Mouse (Mus musculus) heart, postnatal 0 days (tissue): ENCODE data around the gene Cep85l. TPM values are rescaled to one million over a fixed set of nuclear protein-coding genes. Genes with fewer than 3 reads are reported as not detected.

Experiments used
- ATAC-seq: fragments of 200-750 bp; cut with Nextera tagmentation; 2 replicates; pipeline ENCODE4 v1.8.0; 2017; ENCODE audit warnings: low read depth, moderate number of reproducible peaks, moderate library complexity; ENCODE audit not compliant: insufficient read depth
- DNase-seq: peaks from one replicate; pipeline ENCODE4 v3.0.0-alpha.2; 2016; ENCODE audit warnings: low spot score
- H3K27ac ChIP-seq: fragments of 300-500 bp; sonication (generic); 2 replicates; pipeline ENCODE4 v1.5.1; 2014; ENCODE audit warnings: low read depth, mild to moderate bottlenecking
- H3K27me3 ChIP-seq: fragments of 300-500 bp; sonication (generic); 2 replicates; pipeline ENCODE4 v1.6.1; 2014; ENCODE audit warnings: low read length, mixed read lengths; ENCODE audit not compliant: control insufficient read depth, insufficient read depth
- H3K36me3 ChIP-seq: fragments of 300-500 bp; sonication (generic); replicated peaks from 2 replicates; pipeline ENCODE4 v1.6.1; 2014; ENCODE audit warnings: low read length, mixed read lengths; ENCODE audit not compliant: control insufficient read depth, insufficient read depth
- H3K4me1 ChIP-seq: fragments of 300-500 bp; sonication (generic); 2 replicates; pipeline ENCODE4 v1.6.1; 2014; ENCODE audit warnings: antibody characterized with exemption; ENCODE audit not compliant: control insufficient read depth, insufficient read depth
- H3K4me2 ChIP-seq: fragments of 300-500 bp; sonication (generic); 2 replicates; pipeline ENCODE4 v1.6.1; 2014; ENCODE audit warnings: low read depth, mild to moderate bottlenecking, low read length, moderate library complexity
- H3K4me3 ChIP-seq: fragments of 300-500 bp; sonication (generic); 2 replicates; pipeline ENCODE4 v1.5.1; 2014; ENCODE audit warnings: low read depth, low read length
- H3K9ac ChIP-seq: fragments of 300-500 bp; sonication (generic); replicated peaks from 2 replicates; pipeline ENCODE4 v1.6.1; 2014; ENCODE audit warnings: low read depth, low read length, mixed read lengths
- H3K9me3 ChIP-seq: fragments of 300-500 bp; sonication (generic); replicated peaks from 2 replicates; pipeline ENCODE4 v1.6.1; 2016; ENCODE audit warnings: low read length; ENCODE audit not compliant: control insufficient read depth
- CTCF ChIP-seq: IDR thresholded peaks from 2 replicates; pipeline ENCODE4 v1.5.1; 2016; ENCODE audit warnings: antibody characterized with exemption, control low read depth, low read depth
- EP300 ChIP-seq: IDR thresholded peaks from 2 replicates; pipeline ENCODE4 v1.6.1; 2016; ENCODE audit warnings: antibody characterized with exemption, low read depth
- WGBS: fragments of 180-500 bp; shearing (Covaris S2); extraction: QIAGEN DNeasy Blood & Tissue Kit; methylation state at CpG from one replicate; pipeline ENCODE4 v1.1.7; 2014; 5-methylcytosine and 5-hydroxymethylcytosine counted together
- polyA plus RNA-seq: library from polyadenylated mRNA; unstranded; fragments of >200 nt; fragmentation: Nextera tagmentation; extraction: Ambion mirVana; gene quantifications from 2 replicates; pipeline ENCODE4 v1.2.1, GENCODE M21; 2015
- total RNA-seq: library from RNA; depleted of rRNA; stranded (reverse); fragments of >200 nt; gene quantifications from 2 replicates; pipeline ENCODE4 v1.2.3, GENCODE M21; 2014; ENCODE audit warnings: low replicate concordance

Cep85l gene
- total and polyA plus RNA-seq, 2 experiments from 2014 or later = 4.1 to 17.6 TPM

DNA sequence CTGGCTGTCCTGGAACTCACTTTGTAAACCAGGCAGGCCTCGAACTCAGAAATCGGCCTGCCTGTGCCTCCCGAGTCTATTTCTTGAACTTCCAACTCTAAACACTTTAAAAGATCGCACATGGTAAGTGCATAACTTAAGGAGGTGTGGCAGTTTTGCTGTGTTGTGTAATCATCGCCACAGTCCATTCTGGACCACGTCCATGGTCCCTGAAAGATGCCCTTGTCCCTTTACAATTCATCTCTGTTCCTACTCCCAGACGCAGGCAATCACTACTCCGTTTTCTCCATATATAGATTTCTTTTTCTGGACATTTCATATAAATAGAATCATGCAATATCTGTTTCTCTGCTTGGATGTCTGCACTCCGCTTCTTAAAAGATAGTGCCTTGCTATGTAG lies 35.5 kb upstream of the Cep85l start:
- H3K4me1 ChIP-seq = peaks cover 30% of the 10 kb centered on the region
- no peak for TF ChIP-seq EP300
- no peak for TF ChIP-seq CTCF
- H3K4me3 ChIP-seq = no peak overlapping the region
- H3K27ac ChIP-seq = 0 out of 2 replicates have a peak overlapping the region, but pooled peaks have one; percentile 69
- H3K36me3 ChIP-seq = no peaks in the 10 kb centered on the region
- ATAC-seq (no peak), DNase-seq (no peak)
- 60% methylated on average over 9 of the region's 9 CpGs for WGBS
- no peaks in the 10 kb centered on the region for H3K27me3 ChIP-seq
- no peaks in the 10 kb centered on the region for H3K9me3 ChIP-seq
- H3K4me2 ChIP-seq = no peak overlapping the region
- H3K9ac ChIP-seq = no peak overlapping the region

GRCm38 (mm10) chr10:53414092-53415085 lies 34.6 kb upstream of the Cep85l start:
- ATAC-seq = peak; percentile 58; the same call in 1 of the 2 replicates
- H3K4me1 ChIP-seq = peaks cover 30% of the 10 kb centered on the region
- H3K27me3 ChIP-seq = no peaks in the 10 kb centered on the region
- H3K4me3 ChIP-seq = no peak overlapping the region
- H3K27ac ChIP-seq = peak overlapping the region; percentile 69
- H3K9ac ChIP-seq = no peak overlapping the region
- DNase-seq = no peak
- no peak for TF ChIP-seq CTCF
- TF ChIP-seq EP300 = no peak
- H3K9me3 ChIP-seq = no peaks in the 10 kb centered on the region
- WGBS = 46% methylated on average over 6 of the region's 6 CpGs
- H3K36me3 ChIP-seq = no peaks in the 10 kb centered on the region
- H3K4me2 ChIP-seq = no peak overlapping the region; the same call in 1 of the 2 replicates

DNA sequence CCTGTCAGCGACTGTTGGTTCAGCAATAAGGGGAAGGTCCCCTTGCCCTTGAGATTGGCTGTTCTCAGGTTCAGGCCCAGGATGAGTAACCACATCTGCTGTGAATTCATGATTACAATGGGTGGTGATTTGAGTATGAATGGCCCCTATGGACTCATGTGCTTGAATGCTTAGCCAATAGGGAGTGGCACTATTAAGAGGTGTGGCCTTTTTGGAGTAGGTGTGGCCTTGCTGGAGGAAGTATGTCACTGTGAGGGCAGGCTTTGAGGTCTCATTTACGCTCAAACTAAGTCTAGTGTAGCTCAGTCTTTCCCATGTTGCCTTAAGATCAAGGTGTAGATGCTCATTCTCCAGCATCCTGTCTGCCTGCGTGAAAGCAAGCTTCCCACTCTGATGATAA lies 33.2 kb upstream of the Cep85l start:
- no peaks in the 10 kb centered on the region for H3K27me3 ChIP-seq
- ATAC-seq (no peak), DNase-seq (no peak)
- peak overlapping the region; percentile 26 for H3K27ac ChIP-seq
- no peak overlapping the region for H3K4me3 ChIP-seq
- no peak for TF ChIP-seq EP300
- no peak for TF ChIP-seq CTCF
- H3K4me1 ChIP-seq = peaks cover 30% of the 10 kb centered on the region
- H3K9me3 ChIP-seq = no peaks in the 10 kb centered on the region
- 93% methylated on average over 3 of the region's 3 CpGs for WGBS
- H3K36me3 ChIP-seq = no peaks in the 10 kb centered on the region
- H3K9ac ChIP-seq = no peak overlapping the region
- H3K4me2 ChIP-seq = no peak overlapping the region

GRCm38 (mm10) chr10:53412165-53412564 lies 32.4 kb upstream of the Cep85l start:
- ATAC-seq = no peak
- Histone ChIP-seq H3K27ac (peak overlapping the region; percentile 41; the same call in 1 of the 2 replicates), H3K4me1 (peaks cover 30% of the 10 kb centered on the region), H3K9me3 (no peaks in the 10 kb centered on the region), H3K4me2 (no peak overlapping the region), H3K36me3 (no peaks in the 10 kb centered on the region), H3K27me3 (no peaks in the 10 kb centered on the region), H3K4me3 (no peak overlapping the region), H3K9ac (no peak overlapping the region)
- DNase-seq = no peak
- WGBS = 71% methylated on average over 2 of the region's 2 CpGs
- no peak for TF ChIP-seq EP300
- TF ChIP-seq CTCF = no peak

GRCm38 (mm10) chr10:53410831-53411230 lies 31.1 kb upstream of the Cep85l start:
- 28% methylated on average over 2 of the region's 2 CpGs for WGBS
- DNase-seq (peak; percentile 51), ATAC-seq (peak; percentile 65; the same call in 1 of the 2 replicates)
- Histone ChIP-seq H3K4me1 (peaks cover 25% of the 10 kb centered on the region), H3K4me2 (no peak overlapping the region), H3K9ac (no peak overlapping the region), H3K27ac (peak overlapping the region; percentile 41), H3K27me3 (no peaks in the 10 kb centered on the region), H3K9me3 (no peaks in the 10 kb centered on the region), H3K4me3 (no peak overlapping the region), H3K36me3 (no peaks in the 10 kb centered on the region)
- TF ChIP-seq CTCF = no peak
- TF ChIP-seq EP300 = no peak
